Mouse (Mus musculus): ENCODE measurements around the gene Ckm. TPM values are rescaled to one million over a fixed set of nuclear protein-coding genes. Genes with fewer than 3 reads are reported as not detected.
A peak's percentile ranks its signal among the peaks of the same experiment; 100 is the strongest.

Gene Ckm
- polyA plus RNA-seq, 1 experiment: 0.31 TPM

DNA sequence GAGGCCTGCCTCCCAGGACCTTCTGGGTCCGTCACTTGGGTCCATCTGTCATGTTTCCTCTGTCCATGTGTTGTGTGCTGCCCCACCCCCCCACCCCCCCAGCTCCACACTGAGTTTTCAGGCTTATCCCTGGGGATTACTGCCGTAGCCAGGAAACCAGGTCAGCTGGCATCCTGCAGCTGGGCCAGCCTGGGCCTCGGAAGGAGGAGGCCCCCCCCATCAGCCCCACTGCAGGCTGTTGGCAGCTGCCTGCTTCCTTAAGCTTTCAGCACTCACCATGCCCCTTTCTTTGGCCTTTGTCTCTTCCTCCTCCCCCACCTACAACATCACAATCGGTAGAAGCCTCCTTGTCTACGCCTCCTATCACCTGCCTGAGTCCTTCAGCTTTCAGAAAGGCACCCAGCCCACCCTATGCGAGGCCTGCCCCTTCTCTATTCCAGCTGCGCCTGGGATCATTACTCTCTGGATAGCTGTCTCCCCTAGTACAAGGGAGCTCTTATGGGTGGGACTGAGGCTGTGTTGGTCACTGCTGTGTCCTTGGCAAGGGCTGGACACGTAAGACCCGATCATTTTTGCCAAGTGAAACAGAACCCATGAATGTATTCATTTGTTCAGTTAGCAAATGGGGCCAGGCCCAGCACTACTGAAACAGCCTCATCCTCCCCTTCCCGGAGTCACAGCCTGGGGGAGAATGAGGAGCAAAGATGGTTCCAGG is 15.7 kb upstream of the Ckm start:
- TF ChIP-seq POLR2A (IDR thresholded peaks at IDR 0.05; ENCODE audit: borderline replicate concordance, extremely low read depth, insufficient read depth, insufficient read length, poor library complexity, severe bottlenecking) (no peak), CTCF (IDR thresholded peaks at IDR 0.05; ENCODE audit: borderline replicate concordance, extremely low read depth, insufficient read depth, insufficient read length) (no peak)
- peak; percentile 61 for DNase-seq (ENCODE audit: low read depth)

DNA sequence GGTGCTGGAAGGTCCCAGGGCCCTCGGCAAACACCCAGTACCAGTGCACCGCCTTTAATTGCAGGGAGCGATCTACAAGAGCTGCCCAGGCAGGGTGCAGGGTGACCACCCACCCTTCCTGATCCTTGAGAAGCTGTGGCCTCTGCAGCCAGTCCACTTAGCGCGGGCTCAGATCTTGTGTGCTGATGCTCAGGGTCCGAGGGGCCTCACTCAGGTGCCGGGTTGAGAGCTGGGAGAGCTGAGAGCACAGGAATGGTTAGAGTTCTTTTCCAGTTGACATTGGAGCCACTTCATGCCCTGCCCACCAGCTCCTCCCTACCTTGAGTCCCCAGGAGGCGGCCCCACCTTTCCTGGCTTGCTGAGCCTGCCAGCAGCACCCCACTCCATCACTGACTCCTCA is 10.1 kb upstream of the Ckm start:
- TF ChIP-seq POLR2A (IDR thresholded peaks at IDR 0.05; ENCODE audit: borderline replicate concordance, extremely low read depth, insufficient read depth, insufficient read length, poor library complexity, severe bottlenecking): no peak
- TF ChIP-seq CTCF (IDR thresholded peaks at IDR 0.05; ENCODE audit: borderline replicate concordance, extremely low read depth, insufficient read depth, insufficient read length): no peak
- DNase-seq (ENCODE audit: low read depth): no peak

DNA sequence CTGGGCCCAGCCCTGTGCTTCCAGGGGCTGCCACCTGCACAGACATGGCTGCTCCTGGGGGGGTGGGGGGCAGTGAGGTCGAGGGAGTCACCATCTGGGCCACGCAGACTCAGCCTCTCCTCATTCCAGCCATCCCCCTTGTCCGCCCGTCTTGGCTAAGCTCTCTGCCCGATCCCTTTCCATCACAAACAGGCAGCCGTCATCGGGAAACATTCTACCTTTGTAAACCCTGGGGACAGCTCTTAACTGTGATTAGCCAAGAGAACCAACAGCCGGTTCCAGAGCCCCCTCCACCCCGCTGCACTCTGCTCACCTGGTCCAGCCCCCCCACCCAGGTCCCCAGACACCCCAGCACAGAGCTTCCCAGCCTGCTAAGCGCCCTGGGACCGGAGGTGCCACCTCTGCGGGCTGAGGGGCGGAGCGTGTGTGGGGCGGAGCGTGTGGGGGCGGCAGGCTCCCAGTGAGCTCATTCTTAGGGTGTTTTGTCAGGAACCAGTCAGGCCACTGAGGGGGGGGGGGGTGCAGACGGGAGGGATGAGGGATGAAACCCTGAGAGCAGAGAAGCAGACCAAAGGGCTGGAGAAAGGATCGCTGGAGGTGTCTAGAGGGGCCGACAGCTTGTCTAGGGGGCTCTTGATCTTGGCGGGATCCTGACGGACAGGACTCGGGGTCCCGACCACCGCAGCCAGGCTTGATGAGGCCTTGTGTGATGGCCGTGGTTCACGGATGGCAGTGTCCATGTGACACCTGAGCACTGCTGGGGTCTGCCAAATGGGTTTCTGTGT is 4.9 kb upstream of the Ckm start:
- no peak for TF ChIP-seq CTCF (IDR thresholded peaks at IDR 0.05; ENCODE audit: borderline replicate concordance, extremely low read depth, insufficient read depth, insufficient read length)
- no peak for TF ChIP-seq POLR2A (IDR thresholded peaks at IDR 0.05; ENCODE audit: borderline replicate concordance, extremely low read depth, insufficient read depth, insufficient read length, poor library complexity, severe bottlenecking)
- DNase-seq (ENCODE audit: low read depth): peak; percentile 47

DNA sequence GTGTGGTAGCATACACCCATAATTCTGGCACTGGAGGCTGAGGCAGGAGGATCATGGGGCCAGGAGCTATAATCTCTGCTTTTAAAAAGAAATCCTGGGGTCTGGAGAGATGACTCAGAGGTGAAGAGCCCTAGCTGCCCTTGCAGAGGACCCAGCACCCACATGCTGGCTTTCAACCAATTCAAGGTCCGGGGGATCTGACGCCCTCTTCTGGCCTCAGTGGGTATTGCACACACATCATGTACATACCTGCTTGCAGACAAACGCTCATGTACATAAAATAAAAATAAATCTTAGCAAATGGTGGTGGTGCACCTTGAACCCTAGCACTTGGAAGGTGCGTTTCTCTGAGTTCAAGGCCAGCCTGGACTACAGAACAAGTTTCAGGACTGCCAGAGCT is 3.6 kb upstream of the Ckm start:
- peak; percentile 44 for TF ChIP-seq CTCF (IDR thresholded peaks at IDR 0.05; ENCODE audit: borderline replicate concordance, extremely low read depth, insufficient read depth, insufficient read length)
- TF ChIP-seq POLR2A (IDR thresholded peaks at IDR 0.05; ENCODE audit: borderline replicate concordance, extremely low read depth, insufficient read depth, insufficient read length, poor library complexity, severe bottlenecking): no peak
- no peak for DNase-seq (ENCODE audit: low read depth)

DNA sequence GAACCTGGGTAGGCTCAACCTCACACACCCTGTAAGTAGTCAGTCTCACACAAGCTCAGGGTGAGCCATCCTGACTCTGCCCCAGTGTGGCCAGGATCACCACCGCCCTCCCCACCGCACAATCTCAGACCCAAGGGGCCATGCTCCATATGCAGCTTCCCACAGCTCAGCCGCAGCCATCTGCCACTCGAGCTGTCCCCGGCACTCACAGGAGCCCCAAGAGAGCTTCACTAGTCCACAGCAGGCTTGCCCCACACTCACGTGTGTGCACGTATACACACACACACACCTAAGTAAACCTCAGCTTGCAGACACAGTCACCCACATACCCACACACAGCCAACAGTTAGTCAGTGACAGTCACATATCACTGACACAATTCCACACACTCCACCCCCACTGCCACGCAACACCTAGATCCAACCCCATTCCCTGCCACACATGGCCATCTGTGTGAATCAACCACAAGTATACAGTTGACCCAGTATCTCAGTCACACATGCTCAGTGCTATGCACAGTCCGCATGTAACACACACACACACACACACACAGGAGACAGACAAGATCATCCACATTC is 2.0 kb upstream of the Ckm start:
- no peak for TF ChIP-seq CTCF (IDR thresholded peaks at IDR 0.05; ENCODE audit: borderline replicate concordance, extremely low read depth, insufficient read depth, insufficient read length)
- TF ChIP-seq POLR2A (IDR thresholded peaks at IDR 0.05; ENCODE audit: borderline replicate concordance, extremely low read depth, insufficient read depth, insufficient read length, poor library complexity, severe bottlenecking): no peak
- DNase-seq (ENCODE audit: low read depth): no peak

DNA sequence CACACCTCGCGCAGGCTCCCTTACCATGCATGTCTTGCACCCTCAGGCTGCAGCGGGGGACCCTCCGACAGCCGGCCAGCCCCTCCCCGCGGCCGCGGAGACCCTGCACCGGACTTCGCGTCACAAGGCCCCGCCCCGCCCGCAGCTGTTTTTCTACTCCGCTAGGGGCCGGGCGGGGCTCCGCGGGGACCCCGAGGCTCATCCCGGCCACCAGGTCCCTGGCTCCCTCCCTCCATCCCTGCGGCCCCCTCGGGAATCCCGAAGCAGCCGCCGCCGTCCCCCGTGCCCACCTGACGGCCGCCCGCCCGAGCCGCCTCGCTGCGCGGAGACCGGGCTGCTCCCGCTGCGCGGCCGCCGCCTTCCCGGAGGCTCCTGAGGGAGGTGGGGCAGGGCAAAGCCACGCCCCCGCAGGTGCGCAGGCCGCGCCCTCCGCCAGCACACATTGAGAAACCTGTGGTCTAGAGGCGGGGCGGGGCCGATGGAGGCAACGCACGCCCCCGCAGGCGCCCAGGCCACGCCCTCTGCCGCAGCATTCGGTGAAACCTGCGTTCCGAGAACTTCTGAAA is 762 bp upstream of the Ckm start, which contains the start of gene Klc3:
TSS of gene Klc3 (minus strand) at position 374 of the 566 bp plus-strand sequence.
- DNase-seq (ENCODE audit: low read depth): no peak
- TF ChIP-seq POLR2A (IDR thresholded peaks at IDR 0.05; ENCODE audit: borderline replicate concordance, extremely low read depth, insufficient read depth, insufficient read length, poor library complexity, severe bottlenecking) (no peak), CTCF (IDR thresholded peaks at IDR 0.05; ENCODE audit: borderline replicate concordance, extremely low read depth, insufficient read depth, insufficient read length) (no peak)

DNA sequence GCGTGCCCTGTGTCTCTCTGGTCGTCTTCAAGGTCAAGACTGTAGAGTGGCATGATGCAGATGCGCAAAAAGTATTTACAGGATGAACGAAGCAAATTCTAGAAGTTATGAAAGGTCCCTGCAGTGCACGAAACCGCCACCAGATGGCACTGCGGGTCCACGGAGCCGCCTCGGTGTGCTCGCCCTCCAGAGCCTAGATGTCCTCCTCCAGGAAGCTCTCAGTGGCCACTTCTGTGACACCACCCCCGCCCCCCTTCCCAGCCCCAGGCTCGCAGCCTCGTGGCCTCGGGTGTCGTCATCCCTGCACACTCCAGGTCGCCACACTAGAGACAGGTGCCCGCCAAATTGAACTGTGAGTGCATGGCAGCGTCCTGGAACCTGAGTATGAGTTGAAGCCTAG is 841 bp downstream of the Ckm start:
- TF ChIP-seq CTCF (IDR thresholded peaks at IDR 0.05; ENCODE audit: borderline replicate concordance, extremely low read depth, insufficient read depth, insufficient read length) (peak; percentile 100), POLR2A (IDR thresholded peaks at IDR 0.05; ENCODE audit: borderline replicate concordance, extremely low read depth, insufficient read depth, insufficient read length, poor library complexity, severe bottlenecking) (no peak)

DNA sequence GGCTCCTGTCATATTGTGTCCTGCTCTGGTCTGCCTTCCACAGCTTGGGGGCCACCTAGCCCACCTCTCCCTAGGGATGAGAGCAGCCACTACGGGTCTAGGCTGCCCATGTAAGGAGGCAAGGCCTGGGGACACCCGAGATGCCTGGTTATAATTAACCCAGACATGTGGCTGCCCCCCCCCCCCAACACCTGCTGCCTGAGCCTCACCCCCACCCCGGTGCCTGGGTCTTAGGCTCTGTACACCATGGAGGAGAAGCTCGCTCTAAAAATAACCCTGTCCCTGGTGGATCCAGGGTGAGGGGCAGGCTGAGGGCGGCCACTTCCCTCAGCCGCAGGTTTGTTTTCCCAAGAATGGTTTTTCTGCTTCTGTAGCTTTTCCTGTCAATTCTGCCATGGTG is 5.2 kb downstream of the Ckm start:
- no peak for DNase-seq (ENCODE audit: low read depth)
- TF ChIP-seq CTCF (IDR thresholded peaks at IDR 0.05; ENCODE audit: borderline replicate concordance, extremely low read depth, insufficient read depth, insufficient read length): no peak
- TF ChIP-seq POLR2A (IDR thresholded peaks at IDR 0.05; ENCODE audit: borderline replicate concordance, extremely low read depth, insufficient read depth, insufficient read length, poor library complexity, severe bottlenecking): no peak

More for the DNA sequence above, 841 bp downstream of the Ckm start:
- DNase-seq (ENCODE audit: low read depth): peak; percentile 78

DNA sequence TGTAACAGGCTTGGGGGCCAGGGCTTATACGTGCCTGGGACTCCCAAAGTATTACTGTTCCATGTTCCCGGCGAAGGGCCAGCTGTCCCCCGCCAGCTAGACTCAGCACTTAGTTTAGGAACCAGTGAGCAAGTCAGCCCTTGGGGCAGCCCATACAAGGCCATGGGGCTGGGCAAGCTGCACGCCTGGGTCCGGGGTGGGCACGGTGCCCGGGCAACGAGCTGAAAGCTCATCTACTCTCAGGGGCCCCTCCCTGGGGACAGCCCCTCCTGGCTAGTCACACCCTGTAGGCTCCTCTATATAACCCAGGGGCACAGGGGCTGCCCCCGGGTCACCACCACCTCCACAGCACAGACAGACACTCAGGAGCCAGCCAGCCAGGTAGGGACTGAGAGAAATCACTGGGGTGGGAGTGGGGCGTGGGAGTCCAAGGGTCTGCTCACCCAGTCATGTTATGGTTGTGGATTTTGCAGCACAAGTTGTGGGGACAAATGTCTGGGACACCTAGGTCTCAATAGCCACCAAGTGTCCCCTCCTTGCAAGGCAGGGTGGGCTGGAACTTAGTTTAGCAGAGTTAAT is 6.3 kb downstream of the Ckm start:
- DNase-seq (ENCODE audit: low read depth): no peak
- no peak for TF ChIP-seq CTCF (IDR thresholded peaks at IDR 0.05; ENCODE audit: borderline replicate concordance, extremely low read depth, insufficient read depth, insufficient read length)
- no peak for TF ChIP-seq POLR2A (IDR thresholded peaks at IDR 0.05; ENCODE audit: borderline replicate concordance, extremely low read depth, insufficient read depth, insufficient read length, poor library complexity, severe bottlenecking)

DNA sequence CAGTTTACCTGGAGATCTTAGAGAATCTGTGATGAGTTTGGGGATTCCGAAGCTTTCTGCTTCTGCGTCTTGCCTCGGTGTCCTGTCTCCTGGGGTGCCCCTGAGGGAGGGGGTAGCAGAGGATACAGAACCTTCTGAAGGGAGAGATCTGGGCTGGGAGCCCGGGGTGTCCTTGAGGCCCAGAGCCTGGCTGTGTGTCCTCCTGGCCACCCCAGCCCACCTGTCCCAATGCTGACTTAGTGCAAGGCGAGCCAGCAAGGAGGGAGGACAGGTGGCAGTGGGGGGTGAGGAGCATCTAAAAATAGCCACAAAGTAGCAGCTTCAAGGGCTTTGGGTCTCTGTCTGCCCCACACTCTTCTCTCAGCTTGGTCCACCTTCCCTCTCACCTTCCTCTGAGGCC is 7.2 kb downstream of the Ckm start:
- no peak for TF ChIP-seq POLR2A (IDR thresholded peaks at IDR 0.05; ENCODE audit: borderline replicate concordance, extremely low read depth, insufficient read depth, insufficient read length, poor library complexity, severe bottlenecking)
- TF ChIP-seq CTCF (IDR thresholded peaks at IDR 0.05; ENCODE audit: borderline replicate concordance, extremely low read depth, insufficient read depth, insufficient read length): no peak
- DNase-seq (ENCODE audit: low read depth): no peak

DNA sequence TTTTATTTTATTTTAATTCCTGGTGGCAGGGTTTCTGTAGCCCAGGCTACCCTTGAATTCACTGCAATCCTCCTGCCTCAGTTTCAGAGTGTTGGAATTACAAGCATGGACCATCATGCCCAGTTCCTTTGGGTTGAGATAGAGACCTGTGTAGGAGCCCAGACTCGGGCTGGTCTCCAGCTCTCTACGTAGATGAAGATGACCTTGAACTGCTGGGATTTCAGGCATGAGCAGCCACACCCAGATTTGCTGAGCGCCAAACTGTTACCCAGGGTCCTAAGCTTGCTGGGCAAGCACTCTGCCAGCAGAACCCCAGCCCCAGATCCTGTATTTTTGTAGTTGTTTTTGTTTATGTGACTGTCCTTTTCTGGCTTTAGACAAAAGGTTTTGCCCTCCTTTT is 8.9 kb downstream of the Ckm start:
- no peak for DNase-seq (ENCODE audit: low read depth)
- TF ChIP-seq POLR2A (IDR thresholded peaks at IDR 0.05; ENCODE audit: borderline replicate concordance, extremely low read depth, insufficient read depth, insufficient read length, poor library complexity, severe bottlenecking) (no peak), CTCF (IDR thresholded peaks at IDR 0.05; ENCODE audit: borderline replicate concordance, extremely low read depth, insufficient read depth, insufficient read length) (no peak)

Data from brain, embryonic 14.5 days (tissue).